Mouse (Mus musculus) T-helper 1 cell (primary cell): ENCODE measurements around the gene Ces2e.
"Not testable (repeated sequence)": the region's sequence is repeated elsewhere in the genome, so short reads cannot be mapped to it uniquely, and the experiment has no call there.

Source experiments
- in situ Hi-C: fragments of 300-600 bp; cut with MboI, MseI; formaldehyde crosslinking; loops from one replicate; pipeline ENCODE4 v1.15.1; 2025; ENCODE audit warnings: high pct_unique_total_duplicates

The Ces2e gene

GRCm38 (mm10) chr8:104925972-104926596, at the start of gene Ces2e:
Gene Ces2e, plus strand, starts transcription at chr8:104926260.
- in situ Hi-C loops: no loop called here

- in situ Hi-C loops: loop anchor here (5.0 kb wide), 1 partner anchor 39 kb away; the partner anchor contains the start of gene Ces2c
These were observed 39.7 kb upstream of the Ces2e start for GRCm38 (mm10) chr8:104886223-104886926.

GRCm38 (mm10) chr8:104901746-104902145, 24.3 kb upstream of the Ces2e start:
- in situ Hi-C loops: loop anchor here (5.0 kb wide), 1 partner anchor 34 kb away; no protein-coding TSS in a partner anchor

GRCm38 (mm10) chr8:104907111-104907510, 18.9 kb upstream of the Ces2e start:
- in situ Hi-C loops: no loop called here

- in situ Hi-C loops: not testable (repeated sequence)
These were observed 17.0 kb upstream of the Ces2e start for GRCm38 (mm10) chr8:104909021-104909420.

- in situ Hi-C loops: not testable (repeated sequence)
These were observed 16.4 kb upstream of the Ces2e start for GRCm38 (mm10) chr8:104909651-104910050.

GRCm38 (mm10) chr8:104927301-104927700, 1.2 kb downstream of the Ces2e start:
- in situ Hi-C loops: no loop called here

GRCm38 (mm10) chr8:104944665-104945064, 18.6 kb downstream of the Ces2e start:
- in situ Hi-C loops: no loop called here

GRCm38 (mm10) chr8:104947056-104947455, 21.0 kb downstream of the Ces2e start, which contains the start of gene Ces2f:
Gene Ces2f, plus strand, starts transcription at chr8:104947356.
- in situ Hi-C loops: no loop called here

- in situ Hi-C loops: no loop called here
These were observed 23.0 kb downstream of the Ces2e start for GRCm38 (mm10) chr8:104949031-104949430.

- in situ Hi-C loops: no loop called here
These were observed 35.5 kb downstream of the Ces2e start, which contains the start of gene Ces2g for GRCm38 (mm10) chr8:104961537-104961961. Gene Ces2g, plus strand, starts transcription at chr8:104961718.

- in situ Hi-C loops: no loop called here
These were observed 36.3 kb downstream of the Ces2e start for GRCm38 (mm10) chr8:104962229-104962901.

GRCm38 (mm10) chr8:104963375-104963894, 37.4 kb downstream of the Ces2e start:
- in situ Hi-C loops: no loop called here

GRCm38 (mm10) chr8:104984126-104984525, 58.1 kb downstream of the Ces2e start:
- in situ Hi-C loops: no loop called here
